Mouse (Mus musculus) intestine, postnatal 0 days (tissue): ENCODE data around the gene Gm20538. TPM values are rescaled to one million over a fixed set of nuclear protein-coding genes. Genes with fewer than 3 reads are reported as not detected.

Experiments
- ATAC-seq: fragments of 200-750 bp; cut with Nextera tagmentation; 2 replicates; pipeline ENCODE4 v1.8.0; 2017; ENCODE audit warnings: mild to moderate bottlenecking, moderate TSS enrichment, moderate library complexity
- H3K27ac ChIP-seq: fragments of 300-500 bp; sonication (generic); 2 replicates; pipeline ENCODE4 v1.5.1; 2014; ENCODE audit warnings: mild to moderate bottlenecking, low read depth, low read length, moderate library complexity
- H3K27me3 ChIP-seq: fragments of 300-500 bp; sonication (generic); replicated peaks from 2 replicates; pipeline ENCODE4 v1.6.1; 2014; ENCODE audit warnings: low read length, mixed read lengths; ENCODE audit not compliant: control insufficient read depth, insufficient read depth
- H3K36me3 ChIP-seq: fragments of 300-500 bp; sonication (generic); 2 replicates; pipeline ENCODE4 v1.6.1; 2014; ENCODE audit warnings: mild to moderate bottlenecking, moderate library complexity; ENCODE audit not compliant: control insufficient read depth, insufficient read depth
- H3K4me1 ChIP-seq: fragments of 300-500 bp; sonication (generic); replicated peaks from 2 replicates; pipeline ENCODE4 v1.6.1; 2014; ENCODE audit warnings: antibody characterized with exemption, low read length, mixed read lengths; ENCODE audit not compliant: control insufficient read depth, insufficient read depth
- H3K4me2 ChIP-seq: fragments of 300-500 bp; sonication (generic); replicated peaks from 2 replicates; pipeline ENCODE4 v1.6.1; 2014; ENCODE audit warnings: low read depth, mild to moderate bottlenecking, moderate library complexity
- H3K4me3 ChIP-seq: fragments of 300-500 bp; sonication (generic); 2 replicates; pipeline ENCODE4 v1.5.1; 2014; ENCODE audit warnings: low read depth, low read length
- H3K9ac ChIP-seq: fragments of 300-500 bp; sonication (generic); 2 replicates; pipeline ENCODE4 v1.6.1; 2014; ENCODE audit warnings: mild to moderate bottlenecking, low read depth, low read length
- H3K9me3 ChIP-seq: fragments of 300-500 bp; sonication (generic); 2 replicates; pipeline ENCODE4 v1.6.1; 2016; ENCODE audit warnings: mixed run types; ENCODE audit not compliant: control insufficient read depth
- CTCF ChIP-seq: sonication (generic); IDR thresholded peaks from 2 replicates; pipeline ENCODE4 v1.5.1; 2016; ENCODE audit warnings: low read depth, mild to moderate bottlenecking, control low read depth, antibody characterized with exemption, moderate library complexity
- WGBS: fragments of 180-500 bp; shearing (Covaris S2); extraction: QIAGEN DNeasy Blood & Tissue Kit; methylation state at CpG from one replicate; pipeline ENCODE4 v1.1.7; 2014; 5-methylcytosine and 5-hydroxymethylcytosine counted together
- polyA plus RNA-seq: library from polyadenylated mRNA; unstranded; fragments of >200 nt; fragmentation: Nextera tagmentation; extraction: Ambion mirVana; gene quantifications from 2 replicates; pipeline ENCODE4 v1.2.1, GENCODE M21; 2015

Gene Gm20538
- not detected in 2 replicates for polyA plus RNA-seq

DNA sequence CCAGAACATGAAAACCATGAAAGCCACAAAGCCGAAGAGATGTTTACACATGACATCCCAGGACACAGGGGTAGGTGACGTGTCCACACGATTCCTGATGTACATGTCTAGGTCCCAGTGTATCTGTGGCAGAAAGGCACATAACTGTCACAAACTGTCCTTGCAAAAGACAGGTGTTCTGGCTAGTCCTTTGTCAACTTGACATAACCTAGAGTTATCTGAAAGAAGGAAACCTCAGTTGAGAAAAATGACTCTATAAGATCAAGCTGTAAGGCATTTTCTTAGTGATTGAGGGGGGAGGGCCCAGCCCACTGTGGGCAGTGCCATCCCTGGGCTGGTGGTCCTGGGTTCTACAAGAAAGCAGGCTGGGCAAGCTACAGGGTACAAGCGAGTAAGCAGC is at the start of gene Gm20538:
Gene Gm20538, minus strand, starts transcription at position 101 of the 400 bp plus-strand sequence.
- H3K4me3 ChIP-seq: no peak within 1 kb of the TSS
- no peak within 1 kb of the TSS for H3K9ac ChIP-seq
- ATAC-seq: no peak
- H3K36me3 ChIP-seq: peaks cover 48% of the 10 kb centered on the region
- H3K27me3 ChIP-seq: no peaks in the 10 kb centered on the region
- 96% methylated on average over 4 of the region's 4 CpGs for WGBS
- H3K27ac ChIP-seq: no peak within 1 kb of the TSS
- H3K4me2 ChIP-seq: no peak within 1 kb of the TSS
- no peaks in the 10 kb centered on the region for H3K9me3 ChIP-seq
- no peaks in the 10 kb centered on the region for H3K4me1 ChIP-seq
- TF ChIP-seq CTCF: no peak

GRCm38 (mm10) chr19:44594180-44594579 is 41.5 kb upstream of the Gm20538 start:
- no peak overlapping the region for H3K4me3 ChIP-seq
- no peak overlapping the region for H3K27ac ChIP-seq
- no peak overlapping the region for H3K9ac ChIP-seq
- no peaks in the 10 kb centered on the region for H3K9me3 ChIP-seq
- H3K36me3 ChIP-seq: no peaks in the 10 kb centered on the region
- WGBS: 94% methylated on average over 14 of the region's 14 CpGs
- no peak for ATAC-seq
- TF ChIP-seq CTCF: no peak
- H3K4me2 ChIP-seq: no peak overlapping the region
- H3K4me1 ChIP-seq: no peaks in the 10 kb centered on the region
- H3K27me3 ChIP-seq: no peaks in the 10 kb centered on the region

DNA sequence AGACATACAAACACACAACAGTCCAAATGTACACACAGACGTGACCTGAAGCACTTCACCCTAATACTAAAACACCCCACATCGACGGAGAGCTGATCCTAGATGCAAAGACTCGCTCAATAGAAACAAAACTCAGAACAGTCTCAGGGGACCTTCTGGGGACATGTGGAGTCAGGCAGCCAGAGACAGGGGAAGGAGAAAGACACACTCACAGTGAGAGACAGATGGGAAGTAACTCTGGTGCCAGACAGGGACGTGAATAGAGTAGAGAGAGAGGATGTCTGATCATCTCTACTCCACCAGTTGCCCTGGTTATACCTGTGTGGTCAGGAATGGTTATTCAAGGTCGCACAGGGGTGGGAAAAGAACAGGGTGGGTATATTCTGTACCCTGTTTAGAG is 39.0 kb upstream of the Gm20538 start:
- WGBS: 74% methylated on average over 6 of the region's 6 CpGs
- no peaks in the 10 kb centered on the region for H3K9me3 ChIP-seq
- H3K9ac ChIP-seq: no peak overlapping the region
- no peak overlapping the region for H3K4me3 ChIP-seq
- no peaks in the 10 kb centered on the region for H3K36me3 ChIP-seq
- TF ChIP-seq CTCF: no peak
- H3K27me3 ChIP-seq: no peaks in the 10 kb centered on the region
- ATAC-seq: no peak
- H3K4me2 ChIP-seq: no peak overlapping the region
- H3K27ac ChIP-seq: no peak overlapping the region
- no peaks in the 10 kb centered on the region for H3K4me1 ChIP-seq

GRCm38 (mm10) chr19:44590992-44591391 is 38.4 kb upstream of the Gm20538 start:
- H3K4me1 ChIP-seq: no peaks in the 10 kb centered on the region
- ATAC-seq: no peak
- no peak overlapping the region for H3K4me3 ChIP-seq
- no peak for TF ChIP-seq CTCF
- H3K27me3 ChIP-seq: no peaks in the 10 kb centered on the region
- no peaks in the 10 kb centered on the region for H3K36me3 ChIP-seq
- H3K27ac ChIP-seq: no peak overlapping the region
- H3K4me2 ChIP-seq: no peak overlapping the region
- 85% methylated on average over 18 of the region's 18 CpGs for WGBS
- H3K9ac ChIP-seq: no peak overlapping the region
- no peaks in the 10 kb centered on the region for H3K9me3 ChIP-seq

- Histone ChIP-seq H3K36me3 (no peaks in the 10 kb centered on the region), H3K4me1 (no peaks in the 10 kb centered on the region), H3K4me3 (no peak overlapping the region), H3K27me3 (0 out of 2 replicates have a peak, but pooled peaks cover 4% of the 10 kb centered on the region), H3K4me2 (0 out of 2 replicates have a peak overlapping the region, but pooled peaks have one; percentile 9), H3K9me3 (no peaks in the 10 kb centered on the region), H3K9ac (no peak overlapping the region), H3K27ac (no peak overlapping the region)
- WGBS: 26% methylated on average over 7 of the region's 7 CpGs
- peak; percentile 56 for ATAC-seq
- no peak for TF ChIP-seq CTCF
Measured at GRCm38 (mm10) chr19:44589591-44590223, 37.1 kb upstream of the Gm20538 start.

DNA sequence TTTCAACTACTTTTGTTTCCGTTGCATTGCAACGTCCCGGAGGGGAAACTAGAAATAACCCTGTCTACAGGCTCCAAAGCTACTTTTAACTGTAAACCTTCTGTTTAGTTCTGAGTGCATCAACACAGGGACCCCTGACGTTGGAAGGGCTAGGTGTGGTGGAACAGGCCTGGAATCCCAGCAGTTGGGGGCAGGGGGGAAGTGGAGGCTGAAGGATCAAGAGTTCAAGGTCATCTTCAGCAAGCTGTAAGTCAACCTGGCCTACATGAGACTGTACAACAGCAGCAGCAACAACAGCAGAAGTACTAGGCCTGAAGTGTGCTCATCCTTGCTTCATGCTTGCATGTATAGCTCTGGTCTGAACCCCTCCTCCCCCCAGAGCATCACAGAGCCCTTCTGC is 35.4 kb upstream of the Gm20538 start:
- no peaks in the 10 kb centered on the region for H3K9me3 ChIP-seq
- WGBS: 49% methylated on average over 4 of the region's 4 CpGs
- no peak overlapping the region for H3K4me3 ChIP-seq
- H3K27ac ChIP-seq: no peak overlapping the region
- no peak overlapping the region for H3K9ac ChIP-seq
- no peak for TF ChIP-seq CTCF
- H3K27me3 ChIP-seq: 0 out of 2 replicates have a peak, but pooled peaks cover 4% of the 10 kb centered on the region
- no peaks in the 10 kb centered on the region for H3K4me1 ChIP-seq
- H3K36me3 ChIP-seq: no peaks in the 10 kb centered on the region
- no peak overlapping the region for H3K4me2 ChIP-seq
- ATAC-seq: no peak
